Comparison of ENCODE assay signal across 25 mouse cellular contexts in genomic region chr15:7099406-7099805, GRCm38 (mm10).
"Had no signal": no experiment of that assay in that cellular context is flagged by ENCODE, and none has a peak within 500 bp of the region (broad histone marks: within the 10 kb centered on the region; RNA-seq: fewer than 3 reads in every experiment).

No protein-coding gene starts in this region.

- DNase-seq: gastrocnemius, adult 2 months; gastrocnemius, postnatal 10 days; gastrocnemius, postnatal 25 days; heart, postnatal 10 days; heart, postnatal 4 days; kidney, adult 18-20 months; kidney, adult 8-10 months; kidney, postnatal 10 days; kidney, postnatal 25 days; kidney, postnatal 4 days; left cerebral cortex, postnatal 4 days had no signal

- H3K36me3 ChIP-seq: heart, embryonic 10.5 days; heart, embryonic 12.5 days; hindbrain, embryonic 10.5 days; hindbrain, embryonic 12.5 days; intestine, embryonic 15.5 days; limb, embryonic 13.5 days; limb, embryonic 15.5 days; liver, embryonic 12.5 days had no signal

- ATAC-seq: hindbrain, embryonic 16.5 days; inflammation-experienced regulatory T-cells, adult 6 months; intestine, embryonic 15.5 days; intestine, postnatal 0 days; liver, embryonic 12.5 days had no signal

- H3K9me3 ChIP-seq: heart, embryonic 10.5 days; heart, embryonic 12.5 days; hindbrain, embryonic 10.5 days; hindbrain, embryonic 12.5 days; intestine, embryonic 15.5 days; limb, embryonic 13.5 days; limb, embryonic 15.5 days; liver, embryonic 12.5 days had no signal

- H3K4me1 ChIP-seq: hindbrain, embryonic 10.5 days; hindbrain, embryonic 12.5 days; intestine, embryonic 15.5 days; limb, embryonic 15.5 days; liver, embryonic 12.5 days had no signal

- H3K9ac ChIP-seq: heart, embryonic 12.5 days; hindbrain, embryonic 12.5 days; hindbrain, embryonic 14.5 days; intestine, embryonic 15.5 days; limb, embryonic 13.5 days; limb, embryonic 15.5 days; liver, embryonic 12.5 days had no signal

- H3K27me3 ChIP-seq: heart, embryonic 12.5 days; hindbrain, embryonic 12.5 days; intestine, embryonic 15.5 days; limb, embryonic 13.5 days; limb, embryonic 15.5 days; liver, embryonic 12.5 days had no signal

- H3K27ac ChIP-seq: gastrocnemius, adult 2 months; heart, embryonic 10.5 days; hindbrain, embryonic 10.5 days; hindbrain, embryonic 12.5 days; hindbrain, embryonic 14.5 days; intestine, embryonic 15.5 days; layer of hippocampus, adult 2 months; left cerebral cortex, adult 2 months; limb, embryonic 13.5 days; limb, embryonic 15.5 days; liver, embryonic 12.5 days had no signal

- H3K4me2 ChIP-seq: heart, embryonic 12.5 days; hindbrain, embryonic 12.5 days; hindbrain, embryonic 14.5 days; intestine, embryonic 15.5 days; limb, embryonic 13.5 days; limb, embryonic 15.5 days; liver, embryonic 12.5 days had no signal

- H3K4me3 ChIP-seq: gastrocnemius, adult 2 months; heart, embryonic 10.5 days; heart, embryonic 12.5 days; hindbrain, embryonic 10.5 days; hindbrain, embryonic 12.5 days; intestine, embryonic 15.5 days; layer of hippocampus, adult 2 months; left cerebral cortex, adult 2 months; limb, embryonic 13.5 days; limb, embryonic 15.5 days; liver, embryonic 12.5 days had no signal
